Mouse (Mus musculus) forebrain, embryonic 16.5 days (tissue): ENCODE measurements around the gene Bptf. TPM values are rescaled to one million over a fixed set of nuclear protein-coding genes. Genes with fewer than 3 reads are reported as not detected.
A peak's percentile ranks its signal among the peaks of the same experiment; 100 is the strongest.

Source experiments
- ATAC-seq: fragments of 200-750 bp; cut with Nextera tagmentation; 2 replicates; pipeline ENCODE4 v1.8.0; 2017; ENCODE audit warnings: mild to moderate bottlenecking, moderate library complexity
- H3K27ac ChIP-seq: fragments of 300-500 bp; sonication (generic); 2 replicates; pipeline ENCODE4 v1.5.1; 2014; ENCODE audit warnings: low read length, control low read depth
- H3K27me3 ChIP-seq: fragments of 300-500 bp; sonication (generic); replicated peaks from 2 replicates; pipeline ENCODE4 v1.6.1; 2014; ENCODE audit warnings: low read length; ENCODE audit not compliant: control insufficient read depth, insufficient read depth
- H3K36me3 ChIP-seq: fragments of 300-500 bp; sonication (generic); 2 replicates; pipeline ENCODE4 v1.6.1; 2014; ENCODE audit not compliant: control insufficient read depth, insufficient read depth
- H3K4me1 ChIP-seq: fragments of 300-500 bp; sonication (generic); replicated peaks from 2 replicates; pipeline ENCODE4 v1.6.1; 2014; ENCODE audit warnings: low read length; ENCODE audit not compliant: control insufficient read depth, insufficient read depth
- H3K4me2 ChIP-seq: fragments of 300-500 bp; sonication (generic); 2 replicates; pipeline ENCODE4 v1.6.1; 2014; ENCODE audit warnings: mild to moderate bottlenecking, low read length, control low read depth
- H3K4me3 ChIP-seq: fragments of 300-500 bp; sonication (generic); replicated peaks from 2 replicates; pipeline ENCODE4 v1.5.1; 2014; ENCODE audit warnings: mild to moderate bottlenecking, low read length, control low read depth
- H3K9ac ChIP-seq: fragments of 300-500 bp; sonication (generic); replicated peaks from 2 replicates; pipeline ENCODE4 v1.6.1; 2014; ENCODE audit warnings: low read depth, low read length, control low read depth
- H3K9me3 ChIP-seq: fragments of 300-500 bp; sonication (generic); 2 replicates; pipeline ENCODE4 v1.6.1; 2016; ENCODE audit warnings: low read length; ENCODE audit not compliant: control insufficient read depth
- WGBS: fragments of 180-500 bp; shearing (Covaris S2); extraction: QIAGEN DNeasy Blood & Tissue Kit; methylation state at CpG from one replicate; pipeline ENCODE4 v1.1.7; 2014; 5-methylcytosine and 5-hydroxymethylcytosine counted together
- polyA plus RNA-seq: library from polyadenylated mRNA; unstranded; fragments of >200 nt; fragmentation: Nextera tagmentation; extraction: Ambion mirVana; gene quantifications from 2 replicates; pipeline ENCODE4 v1.2.1, GENCODE M21; 2015

The Bptf gene
- polyA plus RNA-seq, 1 experiment from 2014 or later, result 38.8 TPM

DNA sequence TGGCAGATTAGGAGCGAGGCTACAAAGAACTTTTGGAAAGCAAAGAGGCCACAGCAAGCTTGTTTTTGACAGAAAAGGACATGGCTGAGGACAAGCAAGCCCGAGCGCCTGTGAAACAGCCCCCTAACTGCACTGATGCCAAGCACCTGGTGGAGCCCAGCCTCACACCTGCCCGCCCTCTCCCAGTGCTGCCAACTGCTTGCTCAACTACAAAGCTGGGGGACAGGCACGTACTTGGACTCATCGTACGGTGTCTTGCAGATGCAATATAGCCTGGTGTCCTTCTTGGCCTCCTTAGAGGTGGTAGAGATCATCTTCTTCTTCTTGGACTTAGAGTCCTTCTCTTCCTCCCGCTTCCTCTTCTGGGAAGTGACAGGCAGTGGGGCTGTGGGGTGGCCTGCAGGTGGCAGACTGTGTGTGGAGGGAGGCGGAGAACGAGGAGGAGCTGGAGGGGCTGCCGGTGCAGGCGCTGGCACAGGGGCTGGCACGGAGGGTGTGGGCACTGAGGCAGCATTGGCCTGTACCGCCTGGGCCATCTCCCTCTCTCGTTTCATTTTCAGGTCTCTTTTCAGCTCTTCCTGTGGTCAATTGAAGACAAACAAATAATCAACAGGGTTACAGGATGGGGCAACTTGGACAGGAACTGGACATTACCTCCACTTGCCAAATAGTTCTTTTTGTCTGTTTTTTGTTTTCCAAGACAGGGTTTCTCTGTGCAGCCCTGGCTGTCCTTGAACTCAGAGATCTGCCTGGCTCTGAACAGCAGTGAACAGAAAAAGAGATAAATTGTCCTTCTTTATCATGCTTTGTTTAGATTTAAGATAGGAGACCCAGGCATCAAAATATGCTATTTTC, 84.9 kb downstream of the Bptf start:
- Histone ChIP-seq H3K4me2 (no peak overlapping the region), H3K27ac (no peak overlapping the region), H3K9me3 (no peaks in the 10 kb centered on the region), H3K4me1 (no peaks in the 10 kb centered on the region), H3K27me3 (no peaks in the 10 kb centered on the region), H3K9ac (no peak overlapping the region), H3K36me3 (peaks cover 15% of the 10 kb centered on the region), H3K4me3 (no peak overlapping the region)
- WGBS, result 85% methylated on average over 15 of the region's 15 CpGs
- ATAC-seq, result no peak

- ATAC-seq, result no peak
- Histone ChIP-seq H3K4me1 (no peaks in the 10 kb centered on the region), H3K4me2 (no peak overlapping the region), H3K27me3 (no peaks in the 10 kb centered on the region), H3K27ac (no peak overlapping the region), H3K9me3 (no peaks in the 10 kb centered on the region), H3K36me3 (peaks cover 25% of the 10 kb centered on the region), H3K9ac (no peak overlapping the region), H3K4me3 (no peak overlapping the region)
- 91% methylated on average over 4 of the region's 4 CpGs for WGBS
Observed at GRCm38 (mm10) chr11:107045546-107045945, 86.4 kb downstream of the Bptf start.

GRCm38 (mm10) chr11:107044321-107044720, 87.6 kb downstream of the Bptf start:
- no peak overlapping the region for H3K9ac ChIP-seq
- peaks cover 33% of the 10 kb centered on the region for H3K36me3 ChIP-seq
- 58% methylated on average over 5 of the region's 5 CpGs for WGBS
- H3K9me3 ChIP-seq, result no peaks in the 10 kb centered on the region
- no peaks in the 10 kb centered on the region for H3K27me3 ChIP-seq
- ATAC-seq, result peak; percentile 57; the same call in 1 of the 2 replicates
- H3K4me2 ChIP-seq, result no peak overlapping the region
- peak overlapping the region; percentile 23; the same call in 1 of the 2 replicates for H3K27ac ChIP-seq
- H3K4me3 ChIP-seq, result no peak overlapping the region
- no peaks in the 10 kb centered on the region for H3K4me1 ChIP-seq

DNA sequence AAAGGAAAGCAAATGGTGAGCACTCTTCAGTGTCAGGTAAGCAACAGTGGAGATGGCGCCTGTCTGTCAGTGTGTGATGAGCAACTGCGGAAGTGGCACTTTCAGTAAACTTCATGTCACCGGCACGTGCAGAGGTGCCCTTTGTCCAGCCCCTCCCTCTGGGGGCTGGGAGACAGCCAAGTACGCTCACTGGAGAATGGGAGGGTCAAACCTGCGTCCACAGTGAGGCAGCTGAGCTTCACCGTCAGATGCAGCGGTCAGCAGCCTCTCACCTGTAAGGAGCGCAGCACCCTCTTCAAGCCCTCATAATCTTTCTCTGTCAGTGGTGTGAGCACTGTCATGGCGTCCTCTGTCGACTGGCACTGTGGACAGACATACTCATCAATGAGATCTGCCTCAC, 88.6 kb downstream of the Bptf start:
- H3K9ac ChIP-seq, result no peak overlapping the region
- no peaks in the 10 kb centered on the region for H3K4me1 ChIP-seq
- no peaks in the 10 kb centered on the region for H3K27me3 ChIP-seq
- H3K4me3 ChIP-seq, result no peak overlapping the region
- H3K9me3 ChIP-seq, result no peaks in the 10 kb centered on the region
- no peak for ATAC-seq
- WGBS, result 91% methylated on average over 11 of the region's 11 CpGs
- no peak overlapping the region for H3K27ac ChIP-seq
- peaks cover 41% of the 10 kb centered on the region for H3K36me3 ChIP-seq
- H3K4me2 ChIP-seq, result no peak overlapping the region

DNA sequence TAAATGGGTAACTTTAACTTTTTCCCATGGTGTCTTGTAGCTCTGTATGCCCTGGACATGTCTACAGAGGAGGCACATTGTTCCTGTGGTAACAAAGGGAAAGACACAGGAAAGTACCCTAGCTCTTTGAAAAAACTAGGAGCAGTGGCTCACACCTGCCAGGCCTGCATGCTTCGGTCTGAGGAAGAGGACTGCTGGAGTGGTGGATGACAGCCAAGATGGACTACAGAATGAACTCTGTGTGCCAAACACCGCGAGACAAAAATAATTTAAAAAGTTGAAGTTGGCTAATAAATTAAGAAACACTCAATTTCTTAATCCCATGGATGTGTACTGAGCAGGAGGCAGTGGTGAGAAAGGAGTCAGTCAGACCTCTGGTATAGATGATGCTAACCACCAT, 90.5 kb downstream of the Bptf start:
- Histone ChIP-seq H3K4me2 (no peak overlapping the region), H3K9ac (no peak overlapping the region), H3K27ac (no peak overlapping the region), H3K36me3 (peaks cover 44% of the 10 kb centered on the region), H3K27me3 (no peaks in the 10 kb centered on the region), H3K9me3 (no peaks in the 10 kb centered on the region), H3K4me3 (no peak overlapping the region), H3K4me1 (no peaks in the 10 kb centered on the region)
- WGBS, result 82% methylated on average over 3 of the region's 3 CpGs
- no peak for ATAC-seq

GRCm38 (mm10) chr11:107039417-107039816, 92.5 kb downstream of the Bptf start:
- Histone ChIP-seq H3K9ac (no peak overlapping the region), H3K27me3 (no peaks in the 10 kb centered on the region), H3K9me3 (no peaks in the 10 kb centered on the region), H3K36me3 (peaks cover 40% of the 10 kb centered on the region), H3K4me3 (no peak overlapping the region), H3K4me2 (no peak overlapping the region), H3K4me1 (no peaks in the 10 kb centered on the region), H3K27ac (no peak overlapping the region)
- WGBS, result 94% methylated on average over 5 of the region's 5 CpGs
- ATAC-seq, result no peak

DNA sequence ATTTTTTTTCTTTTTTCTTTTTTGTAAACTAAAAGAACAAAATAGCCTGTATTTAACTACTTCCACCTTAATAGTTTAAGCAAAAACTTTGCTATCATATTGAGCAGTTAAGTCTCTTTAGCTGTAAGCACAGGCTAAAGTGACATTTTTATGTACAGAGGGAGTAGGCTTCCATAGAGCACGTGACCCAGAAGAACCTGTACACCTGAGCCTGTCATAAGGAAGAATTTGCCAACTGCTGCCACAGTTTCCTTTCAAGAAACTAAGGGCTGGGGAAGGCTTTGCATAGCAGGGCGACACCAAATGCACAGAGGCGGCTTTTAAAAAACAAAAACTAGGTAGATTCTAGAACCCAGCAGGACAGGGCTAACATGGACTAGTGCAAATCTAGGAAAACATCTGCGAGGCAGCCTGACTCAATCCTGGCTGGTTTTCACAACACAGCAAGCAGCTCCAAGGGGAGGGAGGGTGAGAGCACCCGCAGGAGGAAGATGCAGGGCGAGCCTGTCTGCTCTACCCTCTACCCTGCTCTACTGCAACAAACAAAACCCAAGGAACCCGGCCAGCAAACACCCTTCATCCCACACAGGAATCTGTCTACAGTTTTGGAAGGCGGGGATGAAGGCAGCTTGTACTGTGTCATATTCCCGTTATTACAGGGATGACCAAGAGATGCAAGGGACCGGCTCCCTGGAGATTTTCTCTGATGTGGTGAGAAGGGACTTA, 97.7 kb downstream of the Bptf start:
- ATAC-seq, result no peak
- WGBS, result 86% methylated on average over 10 of the region's 10 CpGs
- Histone ChIP-seq H3K4me2 (no peak overlapping the region), H3K36me3 (peaks cover 12% of the 10 kb centered on the region), H3K4me1 (no peaks in the 10 kb centered on the region), H3K9ac (no peak overlapping the region), H3K27ac (no peak overlapping the region), H3K27me3 (no peaks in the 10 kb centered on the region), H3K9me3 (no peaks in the 10 kb centered on the region), H3K4me3 (no peak overlapping the region)

DNA sequence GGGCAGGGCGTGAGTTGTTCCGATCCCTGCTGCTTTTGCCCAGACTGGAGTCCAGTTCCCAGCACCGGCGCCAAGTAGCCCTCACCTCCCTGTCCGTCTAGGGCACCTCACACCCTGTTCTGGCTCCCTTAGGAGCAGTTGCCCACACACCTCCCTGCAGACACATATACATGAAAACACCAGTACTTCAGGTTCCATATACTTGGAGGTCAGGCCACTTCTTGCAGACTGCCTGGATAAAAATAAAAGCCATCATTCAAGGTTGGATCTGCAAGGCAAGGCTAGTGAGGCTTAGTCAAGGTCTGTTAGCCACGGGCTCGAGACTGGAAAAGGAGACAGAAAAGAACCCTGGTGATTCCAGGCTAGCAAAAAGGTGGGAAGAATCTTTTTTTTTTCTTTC, 100.3 kb downstream of the Bptf start:
- Histone ChIP-seq H3K4me2 (no peak overlapping the region), H3K36me3 (no peaks in the 10 kb centered on the region), H3K9me3 (no peaks in the 10 kb centered on the region), H3K4me3 (no peak overlapping the region), H3K4me1 (peaks cover 6% of the 10 kb centered on the region), H3K27ac (no peak overlapping the region), H3K9ac (no peak overlapping the region), H3K27me3 (no peaks in the 10 kb centered on the region)
- WGBS, result 15% methylated on average over 7 of the region's 7 CpGs
- no peak for ATAC-seq

GRCm38 (mm10) chr11:107029536-107029935, 102.4 kb downstream of the Bptf start:
- Histone ChIP-seq H3K27ac (no peak overlapping the region), H3K36me3 (no peaks in the 10 kb centered on the region), H3K27me3 (no peaks in the 10 kb centered on the region), H3K9me3 (no peaks in the 10 kb centered on the region), H3K4me1 (peaks cover 21% of the 10 kb centered on the region), H3K9ac (no peak overlapping the region), H3K4me3 (no peak overlapping the region), H3K4me2 (no peak overlapping the region)
- 55% methylated on average over 19 of the region's 19 CpGs for WGBS
- no peak for ATAC-seq
